Mouse (Mus musculus): ENCODE results near the gene Tbcc. TPM values are rescaled to one million over a fixed set of nuclear protein-coding genes. Genes with fewer than 3 reads are reported as not detected.

Tbcc gene
- polyA plus RNA-seq, 1 experiment = 44.9 TPM

DNA sequence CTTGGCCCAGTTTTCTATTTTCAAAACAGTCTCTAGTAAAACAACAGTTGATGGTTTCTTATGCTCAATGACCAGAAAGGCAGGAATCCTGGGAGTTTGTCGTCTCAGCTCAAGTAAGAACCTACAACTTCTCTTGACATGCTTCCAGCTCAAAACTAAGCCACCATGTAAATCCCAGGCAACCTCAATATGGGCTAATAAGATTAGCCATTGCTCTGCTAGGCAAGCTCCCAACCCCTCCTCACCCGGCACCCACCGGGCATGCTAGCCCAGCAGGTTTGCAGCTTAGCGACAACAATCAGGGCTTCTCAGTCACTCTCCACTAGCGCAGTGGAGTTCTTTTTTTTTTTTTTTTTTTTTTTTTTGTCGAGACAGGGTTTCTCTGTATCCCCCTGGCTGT, 35.7 kb downstream of the Tbcc start:
- TF ChIP-seq GATA1 (IDR thresholded peaks at IDR 0.05; ENCODE audit: low read length) = no peak

DNA sequence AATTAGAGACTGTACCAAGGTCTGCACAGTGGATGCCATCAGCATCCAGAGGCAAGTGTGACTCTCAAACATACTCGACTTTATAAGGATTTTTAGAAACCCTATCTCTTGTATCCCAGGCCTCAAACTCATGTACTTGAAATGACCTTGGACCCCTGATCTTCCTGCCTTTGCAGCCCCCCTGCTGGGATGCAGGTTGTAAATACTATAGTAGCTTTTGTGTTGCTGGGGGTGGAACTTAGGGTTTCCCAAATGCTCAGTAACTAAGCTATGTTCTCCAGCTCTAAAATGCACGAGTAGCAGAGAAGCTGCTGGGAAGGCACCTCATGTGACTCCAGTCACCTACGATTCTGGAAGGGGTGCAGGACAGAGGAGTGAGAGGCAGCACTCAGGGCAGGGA, 36.5 kb downstream of the Tbcc start:
- TF ChIP-seq GATA1 (IDR thresholded peaks at IDR 0.05; ENCODE audit: low read length) = no peak

DNA sequence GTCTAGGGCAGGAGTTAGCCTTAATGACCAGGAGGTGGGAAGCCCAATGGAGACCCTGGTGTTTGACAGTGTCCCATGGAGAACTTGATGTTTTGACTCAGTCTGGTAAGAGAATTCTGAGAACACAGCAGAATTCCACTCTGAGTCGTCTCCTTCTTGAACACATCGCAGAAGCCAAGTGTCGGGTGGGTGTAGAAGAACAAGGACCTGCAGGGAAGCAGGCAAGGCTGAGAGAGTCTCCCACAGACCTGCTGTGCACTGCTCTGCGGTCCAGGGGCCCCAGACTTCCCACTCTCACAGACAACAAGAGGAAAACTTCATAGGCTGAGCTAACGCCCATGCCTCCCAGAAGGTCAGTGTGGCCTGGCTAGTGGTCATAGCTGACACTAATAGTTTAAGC, 37.3 kb downstream of the Tbcc start:
- TF ChIP-seq GATA1 (IDR thresholded peaks at IDR 0.05; ENCODE audit: low read length) = no peak

DNA sequence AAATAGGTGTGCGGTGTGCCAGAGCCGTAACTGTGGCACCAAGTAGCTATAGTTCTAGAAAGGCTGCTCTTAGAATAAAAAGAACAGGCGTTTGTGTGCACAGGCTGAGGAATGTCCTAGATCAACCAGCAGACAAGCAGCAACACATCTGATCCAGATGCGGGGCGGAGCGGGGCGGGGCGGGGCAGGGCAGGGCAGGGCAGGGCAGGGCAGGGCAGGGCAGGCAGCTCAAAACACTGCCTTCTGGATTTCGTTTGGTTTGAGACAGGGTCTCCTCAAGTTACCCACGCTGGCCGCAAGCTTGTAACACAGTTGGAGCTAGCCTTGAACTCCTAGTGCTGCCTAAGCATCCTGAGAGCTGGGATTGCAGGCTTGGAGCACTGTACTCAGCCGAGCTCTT, 38.8 kb downstream of the Tbcc start:
- no peak for TF ChIP-seq GATA1 (IDR thresholded peaks at IDR 0.05; ENCODE audit: low read length)

DNA sequence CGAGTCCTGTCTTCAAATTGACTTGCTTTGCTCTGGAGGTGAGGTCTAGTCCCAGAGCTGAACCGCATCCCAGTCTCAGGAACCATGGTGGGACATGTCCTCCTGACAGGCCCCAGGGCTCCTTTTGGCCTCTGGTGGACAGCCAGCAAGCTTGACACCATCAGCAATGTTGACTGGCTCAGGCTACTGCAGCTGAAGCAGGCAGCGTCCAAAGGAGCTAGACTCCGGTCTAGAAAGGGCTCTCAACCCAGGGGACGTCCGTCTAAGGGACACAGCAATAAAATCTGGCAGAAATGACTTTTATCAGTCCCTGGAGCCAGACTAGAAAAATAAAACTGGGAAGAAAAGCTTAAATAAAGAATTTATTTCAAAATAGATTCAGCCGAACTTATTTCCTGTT, 39.4 kb downstream of the Tbcc start:
- TF ChIP-seq GATA1 (IDR thresholded peaks at IDR 0.05; ENCODE audit: low read length) = no peak

DNA sequence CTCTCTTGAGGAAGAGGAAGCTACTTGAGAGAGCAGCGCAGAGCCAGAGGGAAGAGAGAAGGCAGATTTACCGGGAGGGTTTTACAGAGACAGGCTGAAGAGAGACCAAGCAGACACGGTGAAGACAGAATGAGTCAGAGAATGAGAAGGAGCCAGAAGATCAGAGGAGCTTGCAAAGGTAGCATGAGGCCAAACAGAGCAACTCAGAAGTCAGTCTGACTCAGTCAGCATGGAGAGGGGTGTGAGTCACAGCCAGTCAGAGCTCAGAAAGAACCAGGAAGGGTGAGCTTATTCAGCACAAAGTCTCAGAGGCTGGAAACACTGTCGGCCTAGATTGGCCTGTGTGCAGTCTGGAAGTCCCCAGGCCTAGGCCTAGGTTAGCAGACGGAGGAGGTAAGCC, 42.5 kb downstream of the Tbcc start:
- no peak for TF ChIP-seq GATA1 (IDR thresholded peaks at IDR 0.05; ENCODE audit: low read length)

DNA sequence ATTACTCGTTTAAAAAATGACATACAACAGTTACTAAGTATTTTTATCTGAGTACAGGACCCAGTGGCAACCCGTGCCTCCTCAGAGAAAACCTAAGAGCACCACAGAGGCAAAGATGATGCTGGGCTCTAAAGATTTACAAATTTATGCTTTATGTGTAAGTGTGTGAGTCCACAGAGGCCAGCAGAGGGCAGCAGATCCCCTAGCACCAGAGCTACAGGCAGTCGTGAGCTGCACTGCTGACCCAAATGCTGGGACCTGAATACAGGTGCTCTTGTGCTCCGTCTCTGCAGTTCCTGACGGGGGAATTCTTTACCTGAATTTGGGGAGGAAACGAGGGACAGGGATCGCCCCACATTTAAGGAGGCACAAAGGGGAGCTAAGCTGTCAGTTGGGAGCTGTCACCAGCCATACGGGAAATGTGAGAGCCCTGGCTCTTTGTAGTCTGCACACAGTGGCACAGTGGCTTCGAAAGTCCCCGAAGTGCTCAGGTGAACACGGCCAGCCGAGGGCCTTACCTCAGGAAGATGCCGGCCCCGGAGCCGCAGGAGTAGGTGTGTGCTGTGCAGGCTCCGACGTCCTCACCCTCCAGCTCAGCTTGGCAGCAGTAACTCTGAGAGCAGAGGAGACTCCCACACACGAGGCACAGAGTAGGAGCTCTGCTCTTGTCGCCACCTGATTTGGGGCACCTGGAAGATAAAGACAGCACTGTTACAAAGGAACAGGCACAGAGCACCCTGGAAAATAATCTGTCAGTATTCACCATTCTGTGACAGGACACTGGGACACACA, 43.3 kb downstream of the Tbcc start:
- TF ChIP-seq GATA1 (IDR thresholded peaks at IDR 0.05; ENCODE audit: low read length) = no peak

DNA sequence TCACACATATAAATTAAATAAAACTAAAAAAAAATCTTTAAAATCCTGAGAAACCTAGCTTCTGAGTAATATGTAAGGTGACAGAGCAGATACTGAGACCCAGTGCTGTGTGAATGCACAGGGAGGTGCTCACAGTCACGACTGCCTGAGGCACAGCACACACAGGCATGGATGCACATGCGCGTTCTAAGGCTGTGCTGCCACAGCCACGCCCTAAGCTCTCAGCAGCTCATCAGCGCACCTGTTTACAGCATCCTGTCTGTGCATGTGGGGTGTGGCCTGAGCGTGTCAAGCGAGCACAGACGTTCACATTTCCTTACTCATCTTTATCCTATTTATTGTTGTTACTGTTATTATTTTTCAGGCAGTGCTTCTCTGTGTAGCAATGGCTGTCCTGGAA, 50.0 kb downstream of the Tbcc start:
- TF ChIP-seq GATA1 (IDR thresholded peaks at IDR 0.05; ENCODE audit: low read length) = no peak

Other genes with a start within 250 kb of the Tbcc start
- 6.4 and 7.8 TPM in 2 replicates for gene Klc4, start 244.7 kb upstream of the Tbcc start, polyA plus RNA-seq (2012)
- 790 and 1,047 TPM in 2 replicates for gene Mrpl2, start 244.5 kb upstream of the Tbcc start, polyA plus RNA-seq (2012)
- 94.6 and 117 TPM in 2 replicates for gene Cul7, start 240.3 kb upstream of the Tbcc start, polyA plus RNA-seq (2012)
- gene Rrp36, start 216.3 kb upstream of the Tbcc start, polyA plus RNA-seq (2012) = 38.5 and 49.7 TPM in 2 replicates
- gene Mea1, start 211.9 kb upstream of the Tbcc start, polyA plus RNA-seq (2012) = 119 and 135 TPM in 2 replicates
- gene Klhdc3, start 209.8 kb upstream of the Tbcc start, polyA plus RNA-seq (2012) = 255 and 339 TPM in 2 replicates
- gene Ppp2r5d, start 185.6 kb upstream of the Tbcc start, polyA plus RNA-seq (2012) = 94.1 and 94.3 TPM in 2 replicates
- 39.0 and 43.4 TPM in 2 replicates for gene Pex6, start 179.2 kb upstream of the Tbcc start, polyA plus RNA-seq (2012)
- 0.16 and 0.37 TPM in 2 replicates for gene Gnmt, start 161.5 kb upstream of the Tbcc start, polyA plus RNA-seq (2012)
- gene Cnpy3, start 138.5 kb upstream of the Tbcc start, polyA plus RNA-seq (2012) = 72.4 and 81.9 TPM in 2 replicates
- not detected in 2 replicates for gene Ptcra, start 127.0 kb upstream of the Tbcc start, polyA plus RNA-seq (2012)
- gene 2310039H08Rik, start 118.0 kb upstream of the Tbcc start, polyA plus RNA-seq (2012) = 144 and 204 TPM in 2 replicates
- 6.3 and 11.6 TPM in 2 replicates for gene Rpl7l1, start 108.0 kb upstream of the Tbcc start, polyA plus RNA-seq (2012)
- 8.4 and 9.8 TPM in 2 replicates for gene Bicral, start 32.2 kb upstream of the Tbcc start, polyA plus RNA-seq (2012)
- not detected in 2 replicates for gene Prph2, start 19.8 kb downstream of the Tbcc start, polyA plus RNA-seq (2012)
- gene Ubr2, start 119.9 kb downstream of the Tbcc start, polyA plus RNA-seq (2012) = 12.2 and 14.2 TPM in 2 replicates